Mouse (Mus musculus): ENCODE data around the gene Lsm11. TPM values are rescaled to one million over a fixed set of nuclear protein-coding genes. Genes with fewer than 3 reads are reported as not detected.

Gene Lsm11
- polyA plus RNA-seq (2015; fragmentation: Nextera tagmentation; extraction: Ambion mirVana), result 11.5 and 13.6 TPM in 2 replicates

GRCm38 (mm10) chr11:45944643-45945156 is at the start of gene Lsm11:
TSS of gene Lsm11 (minus strand) at chr11:45944935.
- Histone ChIP-seq H3K4me1 (replicated peaks; ENCODE audit: control insufficient read depth, insufficient read depth, low read length) (peaks cover 18% of the 10 kb centered on the region), H3K27ac (ENCODE audit: low read length) (no peak within 1 kb of the TSS), H3K4me2 (ENCODE audit: low read length) (peak within 1 kb of the TSS; percentile 87), H3K9me3 (ENCODE audit: control insufficient read depth, low read length) (no peaks in the 10 kb centered on the region), H3K27me3 (replicated peaks; ENCODE audit: control insufficient read depth, insufficient read depth, low read length) (no peaks in the 10 kb centered on the region), H3K4me3 (replicated peaks; ENCODE audit: low read length) (peak within 1 kb of the TSS; percentile 88), H3K36me3 (ENCODE audit: control insufficient read depth, insufficient read depth) (no peaks in the 10 kb centered on the region), H3K9ac (replicated peaks; ENCODE audit: low read depth, low read length) (peak within 1 kb of the TSS; percentile 84)
- under 1% methylated on average over 55 of the region's 55 CpGs for WGBS
- peak; percentile 78 for ATAC-seq

DNA sequence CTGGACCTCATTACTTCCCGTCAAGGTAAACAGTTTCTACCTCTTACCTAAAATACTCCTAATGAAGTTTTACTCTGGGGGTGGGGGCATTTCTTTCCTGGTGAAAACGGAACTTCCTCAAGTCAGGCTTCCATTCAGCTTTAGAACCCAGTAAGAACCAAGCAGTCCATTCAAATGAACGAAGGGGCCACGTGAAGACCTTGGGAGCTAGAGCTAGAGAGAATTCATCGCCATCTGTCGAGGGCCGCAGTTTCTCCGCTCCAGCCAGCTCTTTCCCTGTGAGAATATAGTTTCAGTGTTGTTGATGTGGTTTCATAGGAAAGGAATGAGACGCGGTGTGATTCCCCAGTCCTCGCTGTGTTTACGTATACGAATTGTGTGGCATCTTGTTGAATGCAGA is 47.4 kb upstream of the Lsm11 start:
- no peaks in the 10 kb centered on the region for H3K4me1 ChIP-seq (replicated peaks; ENCODE audit: control insufficient read depth, insufficient read depth, low read length)
- no peak overlapping the region for H3K9ac ChIP-seq (replicated peaks; ENCODE audit: low read depth, low read length)
- ATAC-seq, result no peak
- H3K4me2 ChIP-seq (ENCODE audit: low read length), result no peak overlapping the region; the same call in 1 of the 2 replicates
- no peaks in the 10 kb centered on the region for H3K9me3 ChIP-seq (ENCODE audit: control insufficient read depth, low read length)
- H3K27me3 ChIP-seq (replicated peaks; ENCODE audit: control insufficient read depth, insufficient read depth, low read length), result no peaks in the 10 kb centered on the region
- WGBS, result 54% methylated on average over 13 of the region's 13 CpGs
- H3K4me3 ChIP-seq (replicated peaks; ENCODE audit: low read length), result no peak overlapping the region
- H3K36me3 ChIP-seq (ENCODE audit: control insufficient read depth, insufficient read depth), result no peaks in the 10 kb centered on the region
- no peak overlapping the region for H3K27ac ChIP-seq (ENCODE audit: low read length)

DNA sequence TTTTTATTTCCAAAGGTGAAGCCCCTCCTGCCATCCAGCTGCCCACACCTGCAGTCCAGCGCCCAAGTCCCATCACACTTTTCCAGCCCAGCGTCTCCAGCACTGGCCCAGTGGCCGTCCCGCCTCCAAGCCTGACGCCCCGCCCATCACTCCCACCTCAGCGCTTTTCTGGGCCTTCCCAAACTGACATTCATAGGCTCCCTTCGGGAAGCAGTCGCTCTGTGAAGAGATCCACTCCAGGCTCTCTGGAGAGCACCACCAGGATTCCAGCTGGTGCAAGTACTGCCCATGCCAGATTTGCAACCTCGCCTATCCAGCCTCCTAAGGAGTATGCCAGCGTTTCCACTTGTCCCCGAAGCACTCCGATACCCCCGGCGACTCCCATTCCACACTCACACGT is 46.9 kb upstream of the Lsm11 start:
- ATAC-seq, result no peak
- WGBS, result 11% methylated on average over 16 of the region's 16 CpGs
- Histone ChIP-seq H3K4me3 (replicated peaks; ENCODE audit: low read length) (no peak overlapping the region), H3K36me3 (ENCODE audit: control insufficient read depth, insufficient read depth) (no peaks in the 10 kb centered on the region), H3K9ac (replicated peaks; ENCODE audit: low read depth, low read length) (no peak overlapping the region), H3K27me3 (replicated peaks; ENCODE audit: control insufficient read depth, insufficient read depth, low read length) (no peaks in the 10 kb centered on the region), H3K4me2 (ENCODE audit: low read length) (peak overlapping the region; percentile 36), H3K4me1 (replicated peaks; ENCODE audit: control insufficient read depth, insufficient read depth, low read length) (no peaks in the 10 kb centered on the region), H3K9me3 (ENCODE audit: control insufficient read depth, low read length) (no peaks in the 10 kb centered on the region), H3K27ac (ENCODE audit: low read length) (no peak overlapping the region)

DNA sequence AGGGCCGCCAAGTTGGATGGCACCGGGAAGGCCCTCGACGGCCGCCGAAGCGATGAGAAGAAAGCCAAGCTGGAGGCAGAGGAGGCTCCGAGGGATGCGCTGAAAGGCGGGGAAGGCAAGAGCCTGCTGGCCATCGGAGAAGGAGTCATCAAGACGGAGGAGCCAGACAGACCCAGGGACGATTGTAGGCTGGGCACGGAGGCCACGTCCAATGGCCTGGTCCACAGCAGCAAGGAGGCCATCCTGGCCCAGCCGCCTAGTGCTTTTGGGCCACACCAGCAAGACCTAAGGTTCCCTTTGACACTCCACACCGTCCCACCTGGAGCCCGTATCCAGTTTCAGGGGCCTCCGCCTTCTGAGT is 36.1 kb upstream of the Lsm11 start:
- peak overlapping the region; percentile 62 for H3K4me2 ChIP-seq (ENCODE audit: low read length)
- peak; percentile 9; the same call in 1 of the 2 replicates for ATAC-seq
- 52% methylated on average over 13 of the region's 19 CpGs for WGBS
- H3K4me3 ChIP-seq (replicated peaks; ENCODE audit: low read length), result peak overlapping the region; percentile 53
- H3K4me1 ChIP-seq (replicated peaks; ENCODE audit: control insufficient read depth, insufficient read depth, low read length), result peaks cover 4% of the 10 kb centered on the region; the same call in 1 of the 2 replicates
- peaks cover 2% of the 10 kb centered on the region; the same call in 1 of the 2 replicates for H3K9me3 ChIP-seq (ENCODE audit: control insufficient read depth, low read length)
- no peaks in the 10 kb centered on the region for H3K36me3 ChIP-seq (ENCODE audit: control insufficient read depth, insufficient read depth)
- H3K27ac ChIP-seq (ENCODE audit: low read length), result no peak overlapping the region
- 0 out of 2 replicates have a peak, but pooled peaks cover 4% of the 10 kb centered on the region for H3K27me3 ChIP-seq (replicated peaks; ENCODE audit: control insufficient read depth, insufficient read depth, low read length)
- peak overlapping the region; percentile 75 for H3K9ac ChIP-seq (replicated peaks; ENCODE audit: low read depth, low read length)

- Histone ChIP-seq H3K4me2 (ENCODE audit: low read length) (peak within 1 kb of the TSS; percentile 62), H3K27me3 (replicated peaks; ENCODE audit: control insufficient read depth, insufficient read depth, low read length) (0 out of 2 replicates have a peak, but pooled peaks cover 4% of the 10 kb centered on the region), H3K9ac (replicated peaks; ENCODE audit: low read depth, low read length) (peak within 1 kb of the TSS; percentile 75), H3K9me3 (ENCODE audit: control insufficient read depth, low read length) (peaks cover 2% of the 10 kb centered on the region; the same call in 1 of the 2 replicates), H3K4me3 (replicated peaks; ENCODE audit: low read length) (peak within 1 kb of the TSS; percentile 53), H3K4me1 (replicated peaks; ENCODE audit: control insufficient read depth, insufficient read depth, low read length) (peaks cover 4% of the 10 kb centered on the region; the same call in 1 of the 2 replicates), H3K36me3 (ENCODE audit: control insufficient read depth, insufficient read depth) (no peaks in the 10 kb centered on the region), H3K27ac (ENCODE audit: low read length) (no peak within 1 kb of the TSS; the same call in 1 of the 2 replicates)
- ATAC-seq, result peak; percentile 98
- WGBS, result 13% methylated on average over 77 of the region's 115 CpGs
Measured at GRCm38 (mm10) chr11:45979946-45980892, 35.5 kb upstream of the Lsm11 start, which contains the start of gene Sox30. TSS of gene Sox30 (plus strand) at chr11:45980310.

- no peaks in the 10 kb centered on the region for H3K36me3 ChIP-seq (ENCODE audit: control insufficient read depth, insufficient read depth)
- H3K4me1 ChIP-seq (replicated peaks; ENCODE audit: control insufficient read depth, insufficient read depth, low read length), result peaks cover 4% of the 10 kb centered on the region; the same call in 1 of the 2 replicates
- no peak overlapping the region for H3K27ac ChIP-seq (ENCODE audit: low read length)
- H3K4me3 ChIP-seq (replicated peaks; ENCODE audit: low read length), result no peak overlapping the region
- 78% methylated on average over 3 of the region's 3 CpGs for WGBS
- H3K4me2 ChIP-seq (ENCODE audit: low read length), result no peak overlapping the region
- no peak overlapping the region for H3K9ac ChIP-seq (replicated peaks; ENCODE audit: low read depth, low read length)
- no peak for ATAC-seq
- H3K27me3 ChIP-seq (replicated peaks; ENCODE audit: control insufficient read depth, insufficient read depth, low read length), result 0 out of 2 replicates have a peak, but pooled peaks cover 4% of the 10 kb centered on the region
- H3K9me3 ChIP-seq (ENCODE audit: control insufficient read depth, low read length), result peaks cover 2% of the 10 kb centered on the region; the same call in 1 of the 2 replicates
Measured at GRCm38 (mm10) chr11:45976061-45976460, 31.3 kb upstream of the Lsm11 start.

DNA sequence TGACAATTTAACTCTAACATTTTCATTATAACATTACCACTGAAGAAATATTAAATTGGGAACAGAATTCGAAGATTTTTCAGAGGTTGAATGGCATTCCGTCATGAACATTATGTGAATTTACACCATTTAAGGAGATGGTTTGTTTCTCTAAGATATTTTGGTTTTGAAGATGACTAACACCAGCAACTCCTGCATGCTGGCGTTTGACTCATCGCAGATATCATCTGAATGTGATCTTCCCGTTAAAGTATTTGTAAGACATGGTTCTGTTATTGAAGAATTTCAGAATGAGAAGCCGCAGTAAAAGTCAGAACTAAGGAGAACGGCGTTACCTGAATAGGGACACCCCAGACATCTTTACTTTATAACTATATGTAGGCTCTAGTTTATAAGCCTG is 29.7 kb upstream of the Lsm11 start:
- H3K27me3 ChIP-seq (replicated peaks; ENCODE audit: control insufficient read depth, insufficient read depth, low read length), result 0 out of 2 replicates have a peak, but pooled peaks cover 3% of the 10 kb centered on the region
- no peak overlapping the region for H3K4me2 ChIP-seq (ENCODE audit: low read length)
- no peaks in the 10 kb centered on the region for H3K4me1 ChIP-seq (replicated peaks; ENCODE audit: control insufficient read depth, insufficient read depth, low read length)
- no peak overlapping the region for H3K9ac ChIP-seq (replicated peaks; ENCODE audit: low read depth, low read length)
- no peaks in the 10 kb centered on the region for H3K36me3 ChIP-seq (ENCODE audit: control insufficient read depth, insufficient read depth)
- no peak overlapping the region for H3K4me3 ChIP-seq (replicated peaks; ENCODE audit: low read length)
- ATAC-seq, result no peak
- H3K27ac ChIP-seq (ENCODE audit: low read length), result no peak overlapping the region
- no peaks in the 10 kb centered on the region for H3K9me3 ChIP-seq (ENCODE audit: control insufficient read depth, low read length)
- 92% methylated on average over 8 of the region's 8 CpGs for WGBS

- H3K4me3 ChIP-seq (replicated peaks; ENCODE audit: low read length), result no peak overlapping the region
- no peak overlapping the region for H3K4me2 ChIP-seq (ENCODE audit: low read length)
- H3K4me1 ChIP-seq (replicated peaks; ENCODE audit: control insufficient read depth, insufficient read depth, low read length), result no peaks in the 10 kb centered on the region
- H3K36me3 ChIP-seq (ENCODE audit: control insufficient read depth, insufficient read depth), result no peaks in the 10 kb centered on the region
- H3K9me3 ChIP-seq (ENCODE audit: control insufficient read depth, low read length), result no peaks in the 10 kb centered on the region
- H3K27me3 ChIP-seq (replicated peaks; ENCODE audit: control insufficient read depth, insufficient read depth, low read length), result no peaks in the 10 kb centered on the region
- 88% methylated on average over 5 of the region's 5 CpGs for WGBS
- no peak overlapping the region for H3K27ac ChIP-seq (ENCODE audit: low read length)
- ATAC-seq, result no peak
- H3K9ac ChIP-seq (replicated peaks; ENCODE audit: low read depth, low read length), result no peak overlapping the region
Measured at GRCm38 (mm10) chr11:45973635-45974034, 28.9 kb upstream of the Lsm11 start.

DNA sequence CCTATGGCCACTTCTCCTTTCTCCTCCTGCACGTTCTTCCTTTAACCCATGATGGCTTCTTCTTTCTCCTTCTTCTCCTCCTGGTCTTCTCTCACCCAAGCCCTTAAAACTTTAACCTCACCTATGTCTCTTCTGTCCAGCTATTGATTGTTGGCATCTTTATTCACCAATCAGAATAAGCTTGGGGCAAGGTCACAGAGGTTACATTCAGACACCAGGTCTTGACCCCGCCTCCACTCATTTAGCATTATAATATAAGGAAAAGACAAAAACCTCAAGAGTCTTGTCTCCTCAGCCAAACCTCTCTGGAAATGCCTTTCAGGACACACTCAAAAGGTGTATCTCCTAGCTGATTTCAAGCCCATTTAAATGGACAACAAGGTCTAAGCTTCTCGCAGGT is 23.7 kb upstream of the Lsm11 start:
- no peak overlapping the region for H3K27ac ChIP-seq (ENCODE audit: low read length)
- no peaks in the 10 kb centered on the region for H3K36me3 ChIP-seq (ENCODE audit: control insufficient read depth, insufficient read depth)
- H3K4me3 ChIP-seq (replicated peaks; ENCODE audit: low read length), result no peak overlapping the region
- no peak overlapping the region for H3K9ac ChIP-seq (replicated peaks; ENCODE audit: low read depth, low read length)
- no peaks in the 10 kb centered on the region for H3K27me3 ChIP-seq (replicated peaks; ENCODE audit: control insufficient read depth, insufficient read depth, low read length)
- no peaks in the 10 kb centered on the region for H3K4me1 ChIP-seq (replicated peaks; ENCODE audit: control insufficient read depth, insufficient read depth, low read length)
- 87% methylated on average over 3 of the region's 3 CpGs for WGBS
- ATAC-seq, result no peak
- H3K4me2 ChIP-seq (ENCODE audit: low read length), result no peak overlapping the region
- H3K9me3 ChIP-seq (ENCODE audit: control insufficient read depth, low read length), result no peaks in the 10 kb centered on the region
